Mouse (Mus musculus): ENCODE measurements around the gene Macrod2.
A peak's percentile ranks its signal among the peaks of the same experiment; 100 is the strongest.

Macrod2 gene

DNA sequence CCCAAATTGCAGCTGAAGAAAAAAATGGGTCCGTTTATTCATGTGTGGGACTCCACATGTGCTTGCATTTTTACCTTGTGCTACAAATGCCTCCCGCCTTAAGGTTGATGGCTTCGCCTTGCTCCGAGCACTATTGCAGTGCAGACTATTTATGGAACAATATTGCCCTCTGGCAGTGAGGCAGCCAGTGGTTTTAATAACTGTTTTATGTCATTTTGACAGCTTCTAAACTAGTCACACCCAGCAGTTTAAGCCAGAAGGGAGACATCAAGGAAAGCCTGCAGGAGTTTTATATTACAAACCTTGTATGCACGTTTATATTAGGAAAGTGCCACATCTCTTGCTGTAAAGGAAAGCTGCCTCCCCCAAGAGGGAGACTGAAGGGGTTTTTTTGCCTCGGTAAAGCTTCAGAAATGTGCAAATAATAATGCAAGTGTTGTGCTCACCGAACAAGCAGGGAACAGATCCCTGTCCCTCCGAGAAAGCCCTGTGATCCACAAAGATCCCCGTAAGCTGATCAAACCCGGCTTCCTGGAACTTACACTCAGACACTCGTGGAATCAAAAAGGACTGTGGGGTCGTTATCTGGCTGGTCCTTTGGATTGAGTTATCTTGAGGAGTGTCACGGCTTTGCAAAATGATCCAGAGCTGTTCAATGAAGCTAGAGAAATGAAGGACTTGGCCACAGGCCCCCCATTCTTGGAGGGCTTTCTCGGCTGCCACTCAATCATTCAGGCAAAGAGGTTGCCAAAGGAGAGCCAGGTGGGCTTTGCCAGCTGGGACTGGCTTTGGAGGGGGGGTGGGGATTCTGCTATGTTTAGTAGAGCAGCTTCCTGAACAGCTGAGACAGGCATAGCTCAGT is 1663.0 kb downstream of the Macrod2 start:
- DNase-seq, result peak; percentile 35 to 42

DNA sequence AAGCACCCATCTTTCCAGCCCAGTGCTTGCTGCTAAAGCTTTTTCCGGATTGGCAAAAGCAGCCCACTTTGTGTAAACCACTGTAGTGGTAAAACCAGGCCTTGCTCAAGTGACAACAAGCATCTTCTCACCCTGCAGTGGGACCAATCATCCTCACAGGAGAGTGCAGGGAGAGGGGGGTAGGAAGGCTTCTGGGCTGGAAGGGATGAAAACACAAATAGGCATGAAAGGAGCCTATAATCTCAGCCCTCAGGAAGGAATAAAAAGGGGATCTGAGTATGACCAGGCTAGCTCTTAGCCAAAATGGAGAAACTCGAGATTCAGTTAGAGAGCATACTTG is 1663.6 kb downstream of the Macrod2 start:
- no peak for DNase-seq

DNA sequence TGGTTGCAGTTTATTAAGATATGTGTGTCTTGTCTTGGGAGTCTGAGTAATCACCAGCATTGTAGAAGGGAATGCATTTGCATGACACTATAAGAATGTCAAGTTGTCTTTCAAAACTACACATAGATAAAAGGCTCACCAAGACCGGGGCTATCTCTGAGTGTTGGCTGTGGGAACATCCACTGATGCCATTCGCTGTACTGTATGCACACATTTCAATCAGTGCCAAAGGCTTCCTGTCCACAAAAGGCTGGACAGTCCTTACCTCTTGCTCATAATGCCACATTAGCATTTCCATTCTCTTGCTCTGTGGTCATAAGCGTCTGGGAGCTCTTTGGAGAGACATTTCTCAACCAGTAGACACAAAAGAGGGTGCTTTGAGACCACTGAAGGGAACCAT is 1713.8 kb downstream of the Macrod2 start:
- no peak for DNase-seq

DNA sequence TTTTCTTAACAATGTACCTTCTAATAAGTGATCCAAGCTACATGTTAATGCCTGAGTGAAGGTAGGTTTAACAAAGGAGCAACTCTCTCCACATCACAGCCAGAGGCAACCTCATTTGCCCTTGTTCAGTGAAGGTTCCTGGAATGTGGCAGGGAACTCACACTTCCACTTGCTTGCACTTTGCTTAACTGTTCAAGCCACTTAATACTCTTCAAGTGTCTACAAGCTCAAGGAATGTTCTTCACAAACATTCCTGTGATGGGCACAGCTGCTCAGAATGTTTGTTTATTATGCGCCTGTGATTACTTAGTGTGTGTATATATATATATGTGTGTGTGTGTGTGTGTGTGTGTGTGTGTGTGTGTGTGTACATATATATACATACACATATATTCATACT is 1721.5 kb downstream of the Macrod2 start:
- no peak for DNase-seq

DNA sequence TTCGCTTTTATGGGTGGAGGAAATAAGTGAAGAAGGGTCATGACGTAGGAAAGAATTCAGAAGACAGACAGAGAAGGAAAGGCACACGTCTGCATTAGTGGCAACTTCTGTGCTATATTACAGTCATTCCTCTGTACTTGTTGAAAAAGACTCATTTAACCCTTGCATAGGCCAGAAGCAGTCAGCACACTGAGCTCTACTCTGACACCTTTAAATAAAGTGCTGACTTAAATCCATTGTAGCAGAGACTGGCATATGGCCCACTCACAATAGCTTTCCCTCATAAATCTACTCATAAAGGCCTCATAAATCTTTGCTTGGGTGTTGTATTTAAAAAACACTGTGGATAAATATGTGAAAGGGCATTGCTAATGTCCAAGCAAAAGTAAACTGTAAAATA is 1733.0 kb downstream of the Macrod2 start:
- DNase-seq, result no peak

DNA sequence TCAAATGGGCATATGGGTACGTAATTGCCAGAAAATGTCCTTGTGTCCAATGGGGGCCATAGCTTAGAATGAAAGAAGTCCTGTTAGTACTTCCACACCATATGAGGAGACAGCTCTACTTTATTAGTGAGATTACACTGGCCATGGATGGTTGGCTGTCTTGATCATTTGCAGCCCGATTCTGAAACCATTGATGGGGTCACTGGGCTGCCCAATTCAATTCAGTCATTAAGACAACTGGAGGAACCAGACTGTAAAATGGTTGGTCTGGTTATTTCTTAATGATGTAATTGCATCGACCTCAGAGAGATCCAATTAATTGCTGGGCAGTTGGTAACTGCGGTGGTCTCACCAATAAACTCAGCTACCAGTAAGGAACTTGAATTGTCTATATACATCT is 1734.1 kb downstream of the Macrod2 start:
- no peak for DNase-seq

DNA sequence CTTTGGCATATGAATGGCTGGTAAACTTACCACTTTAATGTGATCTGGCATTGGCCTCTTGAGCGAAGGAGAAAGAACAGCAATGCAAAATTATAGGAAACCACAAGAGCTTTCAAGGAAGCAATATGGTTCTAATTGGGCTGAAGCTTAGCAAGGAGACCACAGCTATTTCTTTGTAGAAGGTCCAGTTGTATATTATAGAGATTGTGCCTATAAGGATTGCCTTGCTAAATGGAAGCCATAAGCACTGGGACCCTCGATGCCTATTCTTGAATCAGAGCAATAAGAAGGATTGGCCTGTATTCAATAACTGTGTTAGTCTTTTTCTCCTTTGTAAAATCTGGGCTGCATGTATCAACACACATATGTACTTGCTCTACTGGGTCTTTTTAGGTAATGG is 1754.2 kb downstream of the Macrod2 start:
- DNase-seq, result no peak

DNA sequence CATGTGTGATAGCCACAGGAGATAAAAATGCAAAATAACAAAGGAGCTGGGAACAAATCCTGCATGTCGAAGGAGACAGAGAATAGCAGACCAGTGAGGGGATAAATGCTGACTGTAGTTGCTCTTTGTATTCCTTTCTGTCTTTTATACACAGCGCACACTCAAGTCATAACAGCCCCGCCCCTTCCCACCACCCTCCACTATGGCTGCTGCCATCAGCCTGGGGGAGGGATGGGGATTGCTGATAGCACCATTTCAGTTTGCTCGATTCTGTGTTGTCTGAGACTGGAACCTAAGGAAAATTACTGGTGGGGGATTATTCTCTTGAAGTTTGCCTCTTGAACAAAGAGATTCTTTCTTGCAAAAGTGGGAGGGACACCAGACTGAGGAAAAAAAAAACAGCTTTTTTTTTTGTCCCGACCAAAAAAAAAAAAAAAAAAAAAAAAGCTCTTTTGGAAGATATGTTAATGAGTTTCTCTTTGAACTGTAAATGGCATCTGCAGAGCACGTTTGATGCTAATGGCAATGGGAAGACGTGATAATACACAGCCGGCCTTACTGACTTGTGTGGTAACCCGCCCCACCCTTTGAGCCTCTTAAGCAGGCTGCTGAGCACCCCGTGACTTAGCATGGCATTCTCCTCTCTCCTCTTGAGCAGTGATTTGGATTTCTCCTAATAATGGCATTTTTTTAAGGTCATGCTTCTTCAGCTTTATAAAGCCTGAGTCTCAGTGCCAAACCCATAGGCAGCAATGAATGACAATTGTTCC is 1768.6 kb downstream of the Macrod2 start:
- no peak for DNase-seq

DNA sequence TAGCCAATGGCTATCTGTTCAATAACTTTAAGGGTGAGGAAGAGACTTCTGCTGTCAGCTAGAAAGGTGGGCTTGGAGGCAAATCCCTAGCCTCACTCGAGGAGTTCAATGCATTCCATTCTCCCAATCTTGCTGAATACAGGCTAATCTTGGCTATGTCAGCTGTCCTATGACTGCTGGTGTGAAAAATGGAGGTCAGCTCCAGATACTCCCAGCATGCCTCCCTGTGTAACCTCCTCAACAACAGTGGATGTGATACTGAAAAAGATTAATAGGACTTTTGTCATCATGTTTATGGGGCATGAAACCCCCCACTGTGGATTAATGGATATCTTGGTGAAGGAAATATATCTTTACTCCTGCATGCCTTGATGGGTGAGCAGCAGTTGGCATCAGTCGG is 1774.5 kb downstream of the Macrod2 start:
- no peak for DNase-seq

DNA sequence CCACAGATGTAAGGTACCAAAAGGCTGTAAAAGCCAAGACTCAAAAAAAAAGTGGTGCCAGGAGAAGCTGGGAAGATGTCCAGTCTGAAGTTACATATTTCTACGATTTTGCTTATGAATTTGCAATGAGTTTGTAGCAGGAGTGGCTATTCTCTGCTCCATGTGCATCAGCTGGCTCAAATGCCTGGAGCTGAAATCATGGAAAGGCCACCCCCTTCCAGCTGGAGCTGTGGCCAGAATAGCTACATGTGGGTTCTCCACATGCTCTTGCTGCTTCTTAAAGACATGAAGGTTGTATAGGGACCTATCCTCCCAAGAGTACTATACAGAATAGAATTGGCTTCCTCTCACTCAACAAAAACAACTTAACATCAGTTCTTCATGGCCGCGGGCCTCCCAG is 1777.6 kb downstream of the Macrod2 start:
- DNase-seq, result no peak

DNA sequence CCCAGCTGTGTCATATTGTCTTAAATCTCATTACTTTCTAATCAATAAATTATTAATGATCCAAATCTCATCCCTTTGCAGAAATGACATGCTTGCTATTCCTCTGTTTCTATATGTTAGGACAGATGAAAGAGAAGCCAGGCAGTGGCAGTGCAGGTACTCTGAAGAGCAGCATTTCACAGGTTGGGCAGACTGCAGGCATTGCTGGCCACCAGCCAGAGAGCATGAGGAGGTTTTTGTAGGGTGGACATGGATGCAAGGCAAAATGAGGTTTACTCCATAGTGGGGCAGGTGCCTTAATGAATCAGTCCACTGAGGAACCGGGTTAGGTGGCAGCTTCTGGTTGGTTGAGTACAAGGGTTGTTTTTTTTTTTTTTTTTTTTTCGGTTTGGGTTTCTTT is 1778.9 kb downstream of the Macrod2 start:
- peak; percentile 19 to 30 for DNase-seq

DNA sequence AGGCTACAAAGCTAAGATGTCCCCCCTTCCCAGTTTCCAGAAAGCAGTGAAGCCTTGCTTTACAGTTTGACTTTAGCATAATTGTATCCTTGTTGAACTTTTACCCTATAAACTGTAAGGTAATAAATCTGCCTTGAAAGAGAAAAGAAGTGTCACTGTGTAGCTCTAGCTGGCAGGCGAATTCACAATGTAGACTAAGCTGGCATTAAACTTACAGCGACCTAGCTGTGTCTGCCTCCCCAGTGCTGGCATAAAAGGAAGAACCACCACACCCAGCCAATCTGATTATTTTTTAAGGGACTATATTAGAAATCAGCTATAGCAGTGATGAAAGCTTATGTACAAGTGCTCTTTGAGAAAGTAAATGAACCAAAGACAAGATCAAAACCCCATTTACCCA is 1791.8 kb downstream of the Macrod2 start:
- DNase-seq, result no peak

DNA sequence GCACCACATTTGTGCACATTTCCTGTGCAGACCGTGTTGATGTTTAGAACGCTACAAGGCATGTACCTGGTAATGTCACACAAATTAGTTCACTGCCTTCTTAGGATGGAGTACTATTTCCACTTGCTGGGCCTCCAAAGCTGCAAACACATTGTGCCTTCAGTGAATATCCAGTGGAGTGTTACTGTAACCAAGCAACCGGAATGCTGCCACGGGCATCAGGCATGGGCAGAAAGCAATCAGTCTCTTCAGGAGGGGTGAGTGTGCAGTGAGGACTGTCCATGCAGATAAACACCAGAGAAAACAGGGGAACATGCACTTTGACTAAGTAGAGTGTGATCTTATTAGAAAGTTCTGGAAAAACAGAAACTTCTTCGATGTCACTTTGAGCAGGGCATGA is 1792.3 kb downstream of the Macrod2 start:
- DNase-seq, result no peak

DNA sequence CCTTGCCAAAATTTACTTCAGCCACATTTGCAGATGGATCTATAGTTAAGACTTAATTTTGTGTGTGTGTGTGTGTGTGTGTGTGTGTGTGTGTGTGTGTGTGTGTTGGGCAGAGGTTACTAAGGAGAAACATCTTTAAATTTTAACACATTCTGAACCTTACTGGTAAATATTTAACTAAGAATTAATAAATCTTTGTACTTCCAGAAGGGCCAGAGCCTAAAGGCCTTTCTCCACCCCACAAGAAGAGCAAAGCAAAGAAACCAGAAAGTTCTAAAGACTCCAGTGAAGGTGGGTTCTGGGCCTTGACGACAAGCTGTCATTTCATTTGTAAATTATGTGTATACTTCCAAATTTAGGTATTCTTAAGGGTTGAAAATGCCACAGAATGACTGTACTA is 1822.3 kb downstream of the Macrod2 start:
- no peak for DNase-seq

DNA sequence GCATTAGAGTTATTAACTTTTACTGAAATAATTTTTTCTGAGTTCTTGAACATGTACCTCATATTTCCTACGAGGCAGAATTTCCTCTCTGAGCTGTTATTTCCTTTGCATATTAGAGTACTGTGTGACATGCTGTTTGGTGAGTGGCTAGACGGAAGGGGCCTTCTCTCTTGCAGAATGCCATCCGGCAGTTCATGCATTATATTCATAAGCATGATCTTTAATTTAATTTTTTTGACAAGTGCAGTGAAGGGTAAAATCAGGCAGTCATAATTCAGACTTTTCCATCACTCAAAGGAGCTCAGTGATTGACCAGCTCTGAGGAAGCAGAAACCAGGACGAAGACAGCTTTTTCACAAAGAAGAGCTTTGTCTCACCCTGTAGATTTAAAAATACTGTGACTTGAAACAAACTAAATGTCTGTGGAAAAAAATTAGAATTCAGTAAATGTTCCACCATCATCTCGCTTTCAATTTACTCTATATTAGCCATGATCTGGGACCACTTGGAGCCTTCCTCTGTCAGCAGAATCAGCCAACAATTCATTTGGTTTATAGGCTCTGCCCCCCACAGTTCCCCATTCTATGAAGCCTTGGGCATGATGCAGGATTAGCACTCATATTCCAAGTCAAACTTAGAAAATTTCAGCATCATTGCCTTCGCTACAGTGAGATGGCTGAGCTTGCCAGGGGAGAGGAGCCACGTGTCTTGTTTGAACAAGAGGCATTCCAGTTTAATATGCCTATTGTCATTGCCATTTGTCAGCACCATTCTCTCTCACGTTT is 1827.2 kb downstream of the Macrod2 start:
- DNase-seq, result no peak

DNA sequence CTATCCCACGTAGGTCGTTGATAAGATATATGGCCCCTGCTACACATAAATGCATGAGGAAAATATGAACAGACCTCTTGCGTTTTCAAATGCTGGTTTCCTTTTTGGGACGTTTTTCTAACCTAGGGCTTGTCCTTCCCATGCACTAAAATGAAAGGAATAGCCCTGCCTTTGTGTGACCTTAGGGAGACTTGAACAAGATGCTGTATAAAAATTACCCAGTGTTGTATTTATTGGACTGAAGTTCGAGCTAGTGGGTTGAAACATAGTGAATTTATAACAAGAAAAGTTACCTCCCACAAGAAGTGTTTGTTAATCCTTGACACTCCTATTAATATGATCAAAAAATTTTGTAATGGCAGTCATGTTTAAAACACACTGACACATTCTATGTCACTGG is 1827.8 kb downstream of the Macrod2 start:
- DNase-seq, result no peak

DNA sequence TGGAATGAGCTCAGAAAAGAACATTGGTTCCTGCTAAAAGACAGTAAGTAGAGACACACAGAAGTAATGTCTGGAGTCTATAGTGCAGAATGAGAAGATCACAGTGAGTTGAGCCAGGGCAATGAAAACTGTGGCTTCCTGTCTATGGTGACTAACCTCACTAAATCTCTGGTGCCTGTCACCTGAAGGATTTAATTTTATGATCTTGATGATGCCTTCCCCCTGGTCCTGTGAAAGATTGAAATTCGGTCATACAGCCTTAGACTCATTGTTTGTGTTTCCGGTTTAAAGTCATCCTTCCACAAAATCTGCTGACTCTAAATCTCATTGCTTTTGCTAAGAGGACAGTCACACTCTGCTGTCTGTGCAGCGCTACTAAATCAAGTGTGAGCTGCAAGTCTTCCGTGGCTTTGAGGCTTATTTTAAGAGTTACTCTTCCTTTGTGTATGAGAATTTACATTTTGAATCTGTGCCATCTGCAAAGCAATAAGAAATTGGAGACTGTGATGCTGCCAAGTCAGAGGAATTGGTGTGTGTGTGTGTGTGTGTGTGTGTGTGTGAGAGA is 1836.0 kb downstream of the Macrod2 start:
- DNase-seq, result no peak

DNA sequence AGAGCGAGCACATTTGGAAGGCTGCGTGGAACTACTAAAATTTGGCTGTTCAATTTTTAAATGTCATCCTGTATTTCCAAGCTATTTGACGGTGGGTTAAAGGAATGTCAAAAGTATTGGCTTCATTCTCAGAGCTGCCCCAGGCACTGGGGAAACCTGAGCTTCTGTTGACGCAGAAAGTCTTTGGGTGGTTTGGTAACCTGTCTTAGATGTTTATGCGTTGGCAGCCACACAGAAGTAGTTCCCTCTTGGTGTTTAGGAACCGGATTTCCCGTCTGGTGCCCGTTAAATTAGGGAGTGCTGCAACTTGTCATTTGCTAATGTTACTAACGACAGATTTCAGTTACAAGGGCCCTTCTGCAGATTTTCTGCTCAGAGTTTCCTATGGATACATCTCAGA is 1837.7 kb downstream of the Macrod2 start:
- no peak for DNase-seq

DNA sequence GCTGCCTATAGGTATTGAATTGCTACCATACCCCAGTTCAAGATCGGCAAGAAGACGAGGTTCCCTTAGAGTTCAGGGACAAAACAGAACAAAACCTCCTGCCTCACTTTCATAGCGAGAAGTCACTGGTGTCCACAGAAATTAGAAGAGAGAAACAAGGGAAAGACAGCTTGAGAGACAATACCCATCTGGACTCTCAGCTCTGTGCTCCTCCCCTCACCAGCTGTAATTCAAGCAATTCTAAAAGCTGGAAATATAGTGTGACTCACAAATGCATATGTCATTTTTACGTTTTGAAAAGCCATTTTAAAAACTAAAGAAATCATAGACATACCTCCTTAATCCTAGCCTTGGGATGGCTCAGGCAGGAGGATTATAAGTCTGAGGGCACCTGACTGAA is 1848.4 kb downstream of the Macrod2 start:
- no peak for DNase-seq

DNA sequence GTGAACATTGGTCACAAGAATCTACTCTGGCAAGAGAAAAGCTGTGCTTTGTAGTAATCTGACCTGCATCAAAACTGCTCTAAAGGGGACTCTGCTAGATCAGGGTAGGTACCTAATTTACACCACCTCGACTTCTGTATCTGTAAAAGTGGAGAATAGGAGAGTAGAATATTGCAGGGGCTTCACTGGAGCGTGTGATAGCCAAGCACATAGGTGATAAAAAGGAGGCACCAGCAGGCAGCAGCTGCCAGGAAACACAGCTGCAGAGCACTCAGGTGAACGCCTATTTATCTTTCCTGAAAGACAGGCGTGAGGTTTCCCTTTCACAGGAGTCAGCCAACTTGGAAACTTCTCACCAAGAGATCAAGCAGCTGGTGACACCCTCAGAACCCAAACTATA is 1855.3 kb downstream of the Macrod2 start:
- DNase-seq, result no peak

DNA sequence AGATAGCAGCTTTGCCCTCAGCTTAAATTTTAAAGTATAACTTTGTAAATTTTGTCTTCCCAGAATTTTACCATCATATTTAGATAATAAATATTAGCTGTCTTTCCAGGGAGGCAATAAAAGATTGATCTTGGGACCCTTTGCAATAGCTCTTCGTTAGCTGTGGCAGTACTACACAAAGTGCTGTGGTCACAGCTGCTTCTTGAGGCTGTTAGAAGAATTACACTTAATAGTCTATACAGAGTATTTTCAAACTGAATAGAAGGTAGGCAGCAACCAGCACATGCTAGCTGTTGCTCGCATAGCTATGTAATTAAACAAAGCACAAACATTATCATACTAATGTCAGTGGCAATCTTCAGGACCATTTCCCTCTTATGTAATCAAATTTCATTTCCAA is 1856.4 kb downstream of the Macrod2 start:
- no peak for DNase-seq

DNA sequence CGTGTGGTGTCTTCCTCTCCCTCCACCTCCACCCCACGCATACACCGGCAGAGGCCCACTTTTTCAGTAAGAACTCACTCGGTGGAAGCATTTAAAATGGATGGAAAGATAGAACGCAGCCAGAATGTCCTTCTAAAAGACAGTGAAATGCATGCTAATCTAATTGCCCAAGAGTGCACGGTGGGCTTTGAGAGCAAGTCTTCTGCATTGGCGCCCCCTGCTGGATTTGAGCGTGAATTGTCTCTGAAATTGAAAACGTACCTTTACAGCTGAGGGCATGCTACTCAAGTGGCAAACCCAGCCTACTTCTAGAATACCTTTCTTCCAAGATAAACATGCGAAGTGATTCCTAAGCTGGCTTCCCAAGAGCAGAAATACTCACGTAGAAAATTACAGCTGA is 1858.8 kb downstream of the Macrod2 start:
- peak; percentile 85 to 92 for DNase-seq

DNA sequence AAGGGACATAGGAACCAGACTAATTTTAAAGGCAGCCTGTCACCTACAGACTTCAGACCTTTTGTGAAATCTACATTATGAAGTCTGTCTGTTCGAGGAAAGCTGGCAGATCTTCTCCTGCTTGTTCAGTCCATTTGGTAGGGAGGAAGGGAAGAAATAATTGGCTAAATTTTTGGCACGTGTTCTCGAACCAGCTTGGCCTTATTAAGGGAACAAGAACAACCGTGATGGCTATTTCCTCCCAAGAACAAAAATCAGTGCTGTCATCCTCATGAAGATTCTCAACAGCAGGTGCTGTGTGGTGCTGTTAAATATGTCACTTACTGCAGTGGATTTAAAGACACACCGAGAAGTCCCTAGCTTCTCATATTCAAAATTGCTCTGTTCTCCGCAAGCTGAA is 1859.5 kb downstream of the Macrod2 start:
- DNase-seq, result peak; percentile 11 to 38
